Mouse (Mus musculus) monocyte, adult 5-6 weeks (primary cell): Measurements from ENCODE around the gene Tmod4. TPM values are rescaled to one million over a fixed set of nuclear protein-coding genes. Genes with fewer than 3 reads are reported as not detected.

ENCODE experiments used
- ATAC-seq: fragments of 153-309, 156-312 bp; replicated peaks from 2 replicates; pipeline ENCODE4 v1.8.0; 2017; ENCODE audit warnings: mild to moderate bottlenecking; ENCODE audit not compliant: low TSS enrichment, insufficient number of reproducible peaks, severe bottlenecking, poor library complexity, low FRiP score
- total RNA-seq: library from RNA; stranded (forward); fragments of 200-1000, 200-491, 200-594 nt; gene quantifications from 3 replicates; pipeline ENCODE4 v1.2.3, GENCODE M21; 2017

Tmod4 gene
- total RNA-seq, 1 experiment from 2014 or later, result not detected

GRCm38 (mm10) chr3:95164256-95164550 lies 39.9 kb downstream of the Tmod4 start:
- no peak for ATAC-seq

- no peak for ATAC-seq
Observed at GRCm38 (mm10) chr3:95164840-95165239, 40.6 kb downstream of the Tmod4 start.

DNA sequence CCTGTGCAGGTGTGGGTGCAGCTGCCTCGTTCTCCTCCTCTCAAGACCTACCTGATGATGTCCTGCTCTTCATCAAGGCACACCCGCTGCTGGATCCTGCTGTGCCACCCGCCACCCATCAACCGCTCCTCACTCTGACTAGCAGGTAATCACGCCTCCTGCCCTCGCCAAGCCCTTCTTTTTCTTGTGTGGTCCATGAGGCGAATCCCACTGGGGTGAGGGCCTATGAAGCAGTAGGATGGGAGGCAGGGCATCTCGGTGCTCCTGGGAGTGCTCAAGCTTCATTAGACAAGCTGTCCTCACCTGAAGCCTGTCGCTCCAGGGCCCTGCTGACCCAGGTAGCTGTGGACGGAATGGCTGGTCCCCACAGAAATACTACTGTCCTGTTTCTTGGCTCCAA lies 45.7 kb downstream of the Tmod4 start:
- no peak for ATAC-seq

DNA sequence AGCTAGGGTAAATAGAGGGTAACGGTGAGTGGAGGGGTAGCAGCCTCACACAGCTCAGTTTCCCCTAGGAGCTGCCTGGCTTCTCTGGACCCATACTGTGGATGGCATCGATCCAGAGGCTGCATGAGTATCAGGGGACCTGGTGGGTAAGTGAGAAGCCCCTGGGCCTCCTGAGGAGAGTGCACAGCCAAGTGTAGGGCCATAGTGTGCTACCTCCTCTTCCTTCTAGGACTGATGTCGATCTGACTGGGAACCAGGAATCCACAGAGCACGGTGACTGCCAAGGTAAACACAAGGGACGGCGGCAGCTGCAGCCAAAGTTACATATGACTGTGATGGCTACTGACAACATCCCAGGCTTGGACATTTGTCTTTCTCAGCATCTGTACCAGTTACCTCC lies 46.8 kb downstream of the Tmod4 start:
- no peak for ATAC-seq

DNA sequence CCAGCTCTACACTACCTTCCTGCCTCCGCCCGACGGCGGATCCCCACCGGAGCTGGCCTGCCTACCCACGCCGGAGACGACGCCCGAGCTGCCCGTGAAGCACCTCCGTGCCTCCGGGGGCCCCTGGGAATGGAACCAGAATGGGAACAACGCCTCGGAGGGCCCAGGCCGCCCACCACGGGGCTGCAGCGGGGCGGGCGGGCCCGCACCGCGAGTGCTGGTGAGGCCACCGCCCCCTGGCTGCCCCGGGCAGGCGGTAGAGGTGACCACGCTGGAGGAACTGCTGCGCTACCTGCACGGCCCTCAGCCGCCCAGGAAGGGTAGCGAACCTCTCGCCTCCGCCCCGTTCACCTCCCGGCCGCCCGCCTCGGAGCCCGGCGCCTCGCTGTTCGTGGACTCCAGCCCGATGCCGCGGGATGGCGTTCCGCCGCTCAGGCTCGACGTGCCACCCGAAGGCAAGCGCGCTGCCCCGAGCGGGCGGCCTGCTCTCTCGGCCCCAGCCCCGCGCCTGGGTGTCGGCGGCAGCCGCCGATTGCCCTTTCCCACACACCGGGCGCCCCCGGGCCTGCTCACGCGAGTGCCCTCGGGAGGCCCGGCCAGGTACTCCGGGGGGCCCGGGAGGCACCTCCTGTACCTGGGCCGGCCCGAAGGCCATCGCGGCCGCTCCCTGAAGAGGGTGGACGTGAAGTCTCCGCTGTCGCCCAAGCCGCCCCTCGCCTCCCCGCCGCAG lies 48.4 kb downstream of the Tmod4 start:
- ATAC-seq, result no peak

DNA sequence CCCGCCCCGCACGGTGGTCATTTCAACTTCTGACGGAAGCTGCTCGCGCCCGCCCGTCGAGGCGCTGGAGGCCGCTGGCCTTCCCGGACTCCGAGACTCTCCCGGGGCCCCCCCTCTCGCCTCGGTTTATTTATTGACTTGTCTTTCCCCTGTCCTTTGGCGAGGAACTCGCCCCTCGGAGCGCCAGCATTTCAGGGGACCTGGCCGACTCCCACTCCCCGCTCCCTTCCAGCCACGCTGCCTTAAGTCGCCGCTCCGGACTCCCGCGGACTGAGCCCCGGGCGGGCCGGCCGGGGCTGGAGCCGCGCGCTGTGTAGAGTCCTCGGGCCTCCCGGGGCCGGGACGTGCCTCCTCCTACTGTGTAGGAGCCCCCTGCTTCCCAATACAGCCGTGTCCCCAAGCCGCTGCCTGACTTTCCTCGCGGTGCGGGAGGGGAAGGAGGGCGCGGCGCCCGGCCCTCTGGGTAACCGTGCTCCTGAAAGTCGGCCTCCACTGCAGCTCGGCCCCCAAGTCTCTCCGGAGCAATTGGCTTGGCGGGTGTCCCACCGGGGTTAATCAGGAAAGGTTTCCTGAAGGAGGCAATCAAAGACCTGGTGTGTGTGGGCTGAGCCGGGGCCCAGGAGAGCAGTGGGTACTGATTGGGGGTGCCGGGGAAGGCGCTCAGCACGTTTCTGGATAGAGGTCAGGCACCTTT lies 49.1 kb downstream of the Tmod4 start:
- ATAC-seq, result no peak

DNA sequence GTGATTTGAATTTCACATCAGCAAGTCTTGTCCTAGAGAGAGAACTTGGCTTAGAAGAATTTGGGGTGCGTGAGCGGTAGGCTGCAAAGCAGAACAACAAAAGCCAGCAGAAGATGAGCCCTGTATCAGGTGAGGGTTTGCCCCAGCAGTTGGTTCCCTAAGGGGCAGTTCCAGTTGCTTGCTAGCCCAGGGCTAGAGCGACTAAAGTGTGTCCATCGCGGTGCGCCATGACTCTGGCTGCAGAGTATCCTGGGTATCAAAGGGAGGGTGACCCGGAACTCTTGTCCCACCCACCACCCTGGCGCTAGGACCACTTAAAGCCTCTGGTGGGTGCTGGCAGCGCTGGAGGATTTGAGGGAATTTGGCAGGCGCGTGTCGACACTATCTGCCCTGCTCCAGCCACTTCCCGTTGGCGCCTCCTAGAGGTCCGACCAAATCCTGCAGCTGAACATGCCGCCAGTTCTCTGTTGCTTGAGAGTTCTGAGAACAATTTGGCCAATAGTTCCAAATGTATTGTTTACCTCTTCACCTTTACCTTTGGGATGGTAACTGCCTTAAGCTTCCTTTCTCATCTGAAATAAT lies 49.8 kb downstream of the Tmod4 start:
- ATAC-seq, result peak; percentile 88

DNA sequence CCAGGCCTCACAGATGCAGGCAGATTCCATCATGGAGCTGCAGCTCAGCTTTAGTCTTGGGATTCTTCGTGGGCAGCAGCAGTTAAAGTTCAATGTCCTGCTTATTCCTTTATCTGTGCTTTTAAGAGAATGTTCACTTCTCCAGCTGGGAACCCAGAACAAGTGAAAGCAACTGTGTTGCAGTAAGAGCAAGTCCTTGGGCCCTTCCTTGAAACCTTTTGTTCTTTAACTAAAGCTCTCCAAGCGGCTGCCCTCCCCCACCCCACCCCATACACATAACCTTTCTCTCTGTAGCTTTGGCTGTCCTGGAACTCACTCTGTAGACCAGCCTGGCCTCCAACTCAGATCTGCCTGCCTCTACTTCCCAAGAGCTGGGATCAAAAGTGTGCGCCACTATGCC lies 52.2 kb downstream of the Tmod4 start:
- ATAC-seq, result no peak

DNA sequence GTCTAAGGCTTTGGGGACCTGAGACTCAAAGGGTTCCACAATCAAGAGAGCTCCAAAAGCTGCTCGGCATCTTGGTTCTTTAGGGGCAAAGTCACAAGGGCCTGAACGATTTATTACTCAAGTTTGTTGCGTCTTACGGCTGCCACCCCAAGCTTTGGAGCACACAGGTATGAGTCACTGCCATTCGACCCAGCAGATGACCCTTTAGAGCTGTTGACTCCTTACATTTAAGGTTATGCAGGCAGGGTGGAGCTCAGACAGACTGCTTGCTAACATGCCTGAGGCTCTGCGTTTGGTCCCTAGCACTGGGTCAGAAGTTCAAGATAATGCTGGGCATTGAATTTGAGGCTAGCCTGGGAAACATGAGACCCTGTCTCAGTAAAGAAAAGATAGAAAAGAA lies 53.3 kb downstream of the Tmod4 start:
- no peak for ATAC-seq

Other genes with a start within 250 kb of the Tmod4 start
- gene Psmb4, start 237.5 kb upstream of the Tmod4 start, total RNA-seq, result 162 to 242 TPM (median 193 TPM) in 3 replicates
- gene Selenbp1, start 191.4 kb upstream of the Tmod4 start, total RNA-seq, result 8.9 to 16.0 TPM (median 14.1 TPM) in 3 replicates
- 13.9 to 19.6 TPM (median 17.9 TPM) in 3 replicates for gene Rfx5, start 170.4 kb upstream of the Tmod4 start, total RNA-seq
- 25.2 to 29.9 TPM (median 27.2 TPM) in 3 replicates for gene Pi4kb, start 149.7 kb upstream of the Tmod4 start, total RNA-seq
- 17.3 to 33.2 TPM (median 29.2 TPM) in 3 replicates for gene Zfp687, start 109.0 kb upstream of the Tmod4 start, total RNA-seq
- gene Psmd4, start 81.9 kb upstream of the Tmod4 start, total RNA-seq, result 201 to 282 TPM (median 263 TPM) in 3 replicates
- 12.2 to 29.3 TPM (median 16.7 TPM) in 3 replicates for gene Pip5k1a, start 17.5 kb upstream of the Tmod4 start, total RNA-seq
- 43.2 to 86.5 TPM (median 55.3 TPM) in 3 replicates for gene Vps72, start 13.5 kb upstream of the Tmod4 start, total RNA-seq
- 65.3 to 128 TPM (median 82.5 TPM) in 3 replicates for gene Scnm1, start 9.5 kb downstream of the Tmod4 start, total RNA-seq
- gene Lysmd1, start 9.6 kb downstream of the Tmod4 start, total RNA-seq, result 4.1 to 5.9 TPM (median 5.7 TPM) in 3 replicates
- gene Tnfaip8l2, start 17.9 kb downstream of the Tmod4 start, total RNA-seq, result 63.2 to 73.9 TPM (median 73.1 TPM) in 3 replicates
- gene Sema6c, start 36.0 kb downstream of the Tmod4 start, total RNA-seq, result not detected in 3 replicates
- gene Gabpb2, start 93.4 kb downstream of the Tmod4 start, total RNA-seq, result 87.0 to 129 TPM (median 91.1 TPM) in 3 replicates
- 122 to 191 TPM (median 182 TPM) in 3 replicates for gene Cdc42se1, start 104.3 kb downstream of the Tmod4 start, total RNA-seq
- gene Mllt11, start 107.7 kb downstream of the Tmod4 start, total RNA-seq, result 6.2 to 18.2 TPM (median 9.1 TPM) in 3 replicates
- gene Gm128, start 117.1 kb downstream of the Tmod4 start, total RNA-seq, result not detected in 3 replicates
- gene Bnipl, start 126.7 kb downstream of the Tmod4 start, total RNA-seq, result not detected in 3 replicates
- 21.6 to 32.4 TPM (median 30.4 TPM) in 3 replicates for gene Mindy1, start 156.9 kb downstream of the Tmod4 start, total RNA-seq
- gene Prune1, start 157.6 kb downstream of the Tmod4 start, total RNA-seq, result 8.1 to 16.9 TPM (median 8.6 TPM) in 3 replicates
- 0.64 to 1.9 TPM (median 0.78 TPM) in 3 replicates for gene Anxa9, start 182.7 kb downstream of the Tmod4 start, total RNA-seq
- gene Cers2, start 190.3 kb downstream of the Tmod4 start, total RNA-seq, result 125 to 137 TPM (median 130 TPM) in 3 replicates
- gene Setdb1, start 232.7 kb downstream of the Tmod4 start, total RNA-seq, result 21.0 to 33.6 TPM (median 22.6 TPM) in 3 replicates